Mouse (Mus musculus): ENCODE measurements around the gene Pde8b. TPM values are rescaled to one million over a fixed set of nuclear protein-coding genes. Genes with fewer than 3 reads are reported as not detected.

Pde8b gene
- polyA plus RNA-seq, 1 experiment: 6.3 TPM

DNA sequence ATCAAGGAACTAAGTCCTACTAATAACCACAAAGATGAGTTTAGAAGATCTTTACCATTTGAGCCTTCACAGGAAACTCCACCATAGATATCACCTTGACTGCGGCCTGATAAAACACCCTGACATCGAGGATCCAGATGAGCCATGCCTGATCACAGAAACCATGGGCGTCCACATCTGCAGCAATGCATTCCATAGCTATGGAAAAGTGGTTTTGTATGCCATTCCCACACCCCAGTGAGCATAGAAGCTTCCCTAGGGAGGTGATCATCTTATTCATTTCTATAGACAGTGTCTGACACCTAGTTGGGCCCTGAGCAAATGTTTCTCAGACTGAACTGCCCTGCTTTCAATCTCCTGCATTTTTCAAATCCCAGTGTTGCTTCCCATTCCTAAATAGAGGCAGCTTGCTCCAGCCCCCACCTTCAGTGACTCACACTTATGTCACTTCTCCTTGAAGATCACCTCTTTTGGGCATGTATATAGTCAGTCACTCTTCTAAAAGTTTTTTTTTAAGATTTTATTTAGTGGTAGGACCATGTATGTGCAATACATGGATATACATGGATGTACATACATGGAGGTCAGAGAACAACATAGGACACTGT, 47.9 kb downstream of the Pde8b start:
- no peak overlapping the region for H3K27ac ChIP-seq (ENCODE audit: control insufficient read depth, insufficient read depth, low read depth, low read length, poor library complexity)
- TF ChIP-seq CTCF (IDR thresholded peaks at IDR 0.05; ENCODE audit: control insufficient read depth, insufficient read depth, low read length): no peak
- no peak for TF ChIP-seq POLR2A (IDR thresholded peaks at IDR 0.05; ENCODE audit: borderline replicate concordance, control insufficient read depth, low read depth, low read length)
- no peaks in the 10 kb centered on the region for H3K4me1 ChIP-seq (ENCODE audit: control insufficient read depth, insufficient read depth, low read length)
- WGBS: 85% methylated on average over 3 of the region's 3 CpGs
- H3K4me3 ChIP-seq (replicated peaks; ENCODE audit: control insufficient read depth, low read depth, low read length): no peak overlapping the region

DNA sequence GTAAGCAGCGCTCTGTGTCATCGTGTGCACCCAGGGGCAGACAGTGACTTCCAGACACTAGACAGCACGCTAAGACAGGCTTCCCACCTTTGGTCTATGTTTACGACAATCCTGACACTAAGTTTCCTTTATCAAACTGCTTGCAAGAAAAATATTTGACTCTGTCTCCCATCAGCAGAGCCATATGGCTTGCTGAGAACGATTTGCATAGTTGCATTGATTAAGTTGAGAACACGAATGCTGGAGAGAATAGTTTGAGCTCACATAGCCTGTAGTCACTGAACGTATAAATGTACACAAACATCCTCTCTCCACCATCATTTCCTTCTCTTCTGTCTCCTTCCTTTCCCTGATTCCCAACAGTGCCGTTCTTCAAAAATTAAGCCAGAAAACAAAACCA, 49.3 kb downstream of the Pde8b start:
- no peaks in the 10 kb centered on the region for H3K4me1 ChIP-seq (ENCODE audit: control insufficient read depth, insufficient read depth, low read length)
- no peak overlapping the region for H3K27ac ChIP-seq (ENCODE audit: control insufficient read depth, insufficient read depth, low read depth, low read length, poor library complexity)
- no peak overlapping the region for H3K4me3 ChIP-seq (replicated peaks; ENCODE audit: control insufficient read depth, low read depth, low read length)
- TF ChIP-seq POLR2A (IDR thresholded peaks at IDR 0.05; ENCODE audit: borderline replicate concordance, control insufficient read depth, low read depth, low read length): no peak
- 77% methylated on average over 8 of the region's 8 CpGs for WGBS

- Histone ChIP-seq H3K4me3 (replicated peaks; ENCODE audit: control insufficient read depth, low read depth, low read length) (no peak overlapping the region), H3K27ac (ENCODE audit: control insufficient read depth, insufficient read depth, low read depth, low read length, poor library complexity) (no peak overlapping the region), H3K4me1 (ENCODE audit: control insufficient read depth, insufficient read depth, low read length) (no peaks in the 10 kb centered on the region)
- TF ChIP-seq CTCF (IDR thresholded peaks at IDR 0.05; ENCODE audit: control insufficient read depth, insufficient read depth, low read length): no peak
- no peak for TF ChIP-seq POLR2A (IDR thresholded peaks at IDR 0.05; ENCODE audit: borderline replicate concordance, control insufficient read depth, low read depth, low read length)
Observed at GRCm38 (mm10) chr13:95200036-95200435, 50.1 kb downstream of the Pde8b start.

DNA sequence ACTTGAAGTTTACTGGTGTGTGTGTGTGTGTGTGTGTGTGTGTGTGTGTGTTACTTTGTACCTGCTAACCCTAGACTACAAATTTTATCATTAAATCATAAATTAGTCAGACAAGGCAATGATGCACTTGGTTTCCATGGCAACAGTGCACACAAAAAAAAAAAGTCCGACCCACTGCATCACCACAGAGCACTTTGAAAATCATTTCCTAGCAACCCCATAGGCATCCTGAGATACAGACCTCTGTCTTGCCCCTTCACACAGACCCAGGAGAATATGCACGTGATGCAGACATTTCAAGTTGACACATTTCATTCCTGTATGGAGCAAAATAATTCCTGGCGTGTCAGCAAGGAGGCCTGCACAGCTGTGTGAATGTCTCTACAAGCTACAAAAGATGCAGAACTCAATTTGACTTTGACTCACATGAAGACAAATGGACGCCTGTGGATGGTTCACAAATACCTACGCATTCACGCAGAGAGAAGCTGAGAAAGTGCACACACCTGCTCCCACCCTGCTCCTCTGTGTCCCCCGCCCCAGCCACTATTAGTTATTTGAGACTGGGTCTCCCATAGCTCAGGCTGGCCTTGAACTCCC, 53.9 kb downstream of the Pde8b start:
- TF ChIP-seq CTCF (IDR thresholded peaks at IDR 0.05; ENCODE audit: control insufficient read depth, insufficient read depth, low read length): no peak
- TF ChIP-seq POLR2A (IDR thresholded peaks at IDR 0.05; ENCODE audit: borderline replicate concordance, control insufficient read depth, low read depth, low read length): no peak
- Histone ChIP-seq H3K4me1 (ENCODE audit: control insufficient read depth, insufficient read depth, low read length) (no peaks in the 10 kb centered on the region), H3K4me3 (replicated peaks; ENCODE audit: control insufficient read depth, low read depth, low read length) (no peak overlapping the region), H3K27ac (ENCODE audit: control insufficient read depth, insufficient read depth, low read depth, low read length, poor library complexity) (no peak overlapping the region)
- 75% methylated on average over 7 of the region's 7 CpGs for WGBS

DNA sequence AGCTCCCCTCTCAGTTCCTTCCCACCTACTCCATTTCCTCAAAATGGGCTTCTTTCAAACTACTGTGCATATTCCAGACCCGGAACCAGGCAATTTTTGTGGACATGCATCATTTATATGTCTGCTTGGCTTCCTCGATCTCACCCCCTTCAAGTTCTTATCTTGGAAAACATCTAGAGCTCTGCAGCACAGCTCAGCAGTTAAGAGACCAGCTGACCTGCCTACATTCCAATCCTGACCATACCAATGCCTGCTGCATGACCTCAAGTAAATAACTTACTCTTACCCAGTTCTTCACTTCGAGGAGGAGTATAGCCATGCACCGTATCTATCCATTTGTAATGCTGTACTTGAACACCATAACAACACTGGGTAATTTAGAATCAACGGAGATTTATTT, 58.2 kb downstream of the Pde8b start:
- Histone ChIP-seq H3K4me1 (ENCODE audit: control insufficient read depth, insufficient read depth, low read length) (no peaks in the 10 kb centered on the region), H3K27ac (ENCODE audit: control insufficient read depth, insufficient read depth, low read depth, low read length, poor library complexity) (no peak overlapping the region), H3K4me3 (replicated peaks; ENCODE audit: control insufficient read depth, low read depth, low read length) (no peak overlapping the region)
- TF ChIP-seq CTCF (IDR thresholded peaks at IDR 0.05; ENCODE audit: control insufficient read depth, insufficient read depth, low read length) (no peak), POLR2A (IDR thresholded peaks at IDR 0.05; ENCODE audit: borderline replicate concordance, control insufficient read depth, low read depth, low read length) (no peak)
- 76% methylated on average over 5 of the region's 5 CpGs for WGBS

GRCm38 (mm10) chr13:95189111-95189510, 61.0 kb downstream of the Pde8b start:
- TF ChIP-seq CTCF (IDR thresholded peaks at IDR 0.05; ENCODE audit: control insufficient read depth, insufficient read depth, low read length) (no peak), POLR2A (IDR thresholded peaks at IDR 0.05; ENCODE audit: borderline replicate concordance, control insufficient read depth, low read depth, low read length) (no peak)
- H3K4me1 ChIP-seq (ENCODE audit: control insufficient read depth, insufficient read depth, low read length): no peaks in the 10 kb centered on the region
- no peak overlapping the region for H3K4me3 ChIP-seq (replicated peaks; ENCODE audit: control insufficient read depth, low read depth, low read length)
- no peak overlapping the region for H3K27ac ChIP-seq (ENCODE audit: control insufficient read depth, insufficient read depth, low read depth, low read length, poor library complexity)
- WGBS: 74% methylated on average over 2 of the region's 2 CpGs

DNA sequence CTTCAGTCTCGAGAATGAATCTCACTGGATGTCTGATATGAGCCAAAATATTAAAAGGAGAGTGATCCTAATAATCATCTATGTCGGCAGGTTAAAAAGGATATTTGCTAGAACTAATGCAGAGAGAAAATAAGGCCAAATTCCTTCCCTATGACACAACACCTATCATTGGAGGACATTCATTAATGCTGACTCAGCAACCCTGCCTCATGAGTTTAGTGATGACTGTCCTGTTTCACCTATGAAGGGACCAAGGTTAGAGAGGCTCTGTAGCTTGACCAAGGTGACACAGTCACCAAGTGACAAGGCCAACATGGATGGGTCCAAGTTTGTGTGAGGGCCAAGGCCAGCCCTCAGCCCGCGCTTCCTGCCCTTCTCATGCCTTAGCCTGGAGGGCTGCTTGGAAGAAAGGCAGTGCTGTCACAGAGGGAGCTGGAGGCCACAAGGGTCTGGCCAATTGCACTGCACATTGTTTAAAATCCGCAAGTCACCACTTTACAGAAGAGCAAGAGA, 62.9 kb downstream of the Pde8b start:
- no peak overlapping the region for H3K4me3 ChIP-seq (replicated peaks; ENCODE audit: control insufficient read depth, low read depth, low read length)
- H3K4me1 ChIP-seq (ENCODE audit: control insufficient read depth, insufficient read depth, low read length): no peaks in the 10 kb centered on the region
- H3K27ac ChIP-seq (ENCODE audit: control insufficient read depth, insufficient read depth, low read depth, low read length, poor library complexity): no peak overlapping the region
- 85% methylated on average over 5 of the region's 5 CpGs for WGBS
- TF ChIP-seq CTCF (IDR thresholded peaks at IDR 0.05; ENCODE audit: control insufficient read depth, insufficient read depth, low read length) (no peak), POLR2A (IDR thresholded peaks at IDR 0.05; ENCODE audit: borderline replicate concordance, control insufficient read depth, low read depth, low read length) (no peak)

- H3K4me3 ChIP-seq (replicated peaks; ENCODE audit: control insufficient read depth, low read depth, low read length): no peak overlapping the region
- 77% methylated on average over 4 of the region's 4 CpGs for WGBS
- no peak overlapping the region for H3K27ac ChIP-seq (ENCODE audit: control insufficient read depth, insufficient read depth, low read depth, low read length, poor library complexity)
- TF ChIP-seq CTCF (IDR thresholded peaks at IDR 0.05; ENCODE audit: control insufficient read depth, insufficient read depth, low read length) (no peak), POLR2A (IDR thresholded peaks at IDR 0.05; ENCODE audit: borderline replicate concordance, control insufficient read depth, low read depth, low read length) (no peak)
- no peaks in the 10 kb centered on the region for H3K4me1 ChIP-seq (ENCODE audit: control insufficient read depth, insufficient read depth, low read length)
Observed at GRCm38 (mm10) chr13:95186741-95187035, 63.4 kb downstream of the Pde8b start.

All from bone marrow, adult 2 months (tissue).